Mouse (Mus musculus) heart, embryonic 15.5 days (tissue): ENCODE results near the gene Rai1. TPM values are rescaled to one million over a fixed set of nuclear protein-coding genes. Genes with fewer than 3 reads are reported as not detected.

Source experiments
- ATAC-seq: fragments of 200-750 bp; cut with Nextera tagmentation; replicated peaks from 2 replicates; pipeline ENCODE4 v1.8.0; 2017; ENCODE audit warnings: low read depth, moderate TSS enrichment; ENCODE audit not compliant: insufficient number of reproducible peaks, insufficient read depth, low FRiP score
- H3K27ac ChIP-seq: fragments of 300-500 bp; sonication (generic); 2 replicates; pipeline ENCODE4 v1.5.1; 2015; ENCODE audit warnings: mild to moderate bottlenecking, inconsistent platforms
- H3K27me3 ChIP-seq: fragments of 300-500 bp; sonication (generic); 2 replicates; pipeline ENCODE4 v1.6.1; 2015; ENCODE audit warnings: inconsistent platforms
- H3K36me3 ChIP-seq: fragments of 300-500 bp; sonication (generic); 2 replicates; pipeline ENCODE4 v1.6.1; 2015; ENCODE audit warnings: mild to moderate bottlenecking, inconsistent platforms
- H3K4me1 ChIP-seq: fragments of 300-500 bp; sonication (generic); replicated peaks from 2 replicates; pipeline ENCODE4 v1.6.1; 2015; ENCODE audit warnings: inconsistent platforms
- H3K4me2 ChIP-seq: fragments of 300-500 bp; sonication (generic); 2 replicates; pipeline ENCODE4 v1.6.1; 2015; ENCODE audit warnings: inconsistent platforms, mild to moderate bottlenecking, moderate library complexity
- H3K4me3 ChIP-seq: fragments of 300-500 bp; sonication (generic); 2 replicates; pipeline ENCODE4 v1.5.1; 2015; ENCODE audit warnings: mild to moderate bottlenecking, inconsistent platforms
- H3K9ac ChIP-seq: fragments of 300-500 bp; sonication (generic); 2 replicates; pipeline ENCODE4 v1.6.1; 2015; ENCODE audit warnings: mild to moderate bottlenecking, inconsistent platforms
- H3K9me3 ChIP-seq: fragments of 300-500 bp; sonication (generic); replicated peaks from 2 replicates; pipeline ENCODE4 v1.6.1; 2016; ENCODE audit warnings: inconsistent platforms
- WGBS: fragments of 180-500 bp; shearing (Covaris S2); methylation state at CpG from one replicate; pipeline ENCODE4 v1.1.7; 2015; ENCODE audit warnings: mixed read lengths; 5-methylcytosine and 5-hydroxymethylcytosine counted together
- polyA plus RNA-seq: library from polyadenylated mRNA; unstranded; fragments of >200 nt; fragmentation: Nextera tagmentation; extraction: Ambion mirVana; gene quantifications from 2 replicates; pipeline ENCODE4 v1.2.1, GENCODE M21; 2015

Gene Rai1
- polyA plus RNA-seq, 1 experiment from 2014 or later = 12.8 TPM

- Histone ChIP-seq H3K27ac (peak overlapping the region; percentile 97), H3K9me3 (no peaks in the 10 kb centered on the region), H3K27me3 (no peaks in the 10 kb centered on the region), H3K4me3 (peak overlapping the region; percentile 54; the same call in 1 of the 2 replicates), H3K4me1 (peaks cover 77% of the 10 kb centered on the region), H3K4me2 (peak overlapping the region; percentile 84), H3K9ac (peak overlapping the region; percentile 58), H3K36me3 (no peaks in the 10 kb centered on the region)
- no peak for ATAC-seq
- 5% methylated on average over 4 of the region's 4 CpGs for WGBS
Observed at GRCm38 (mm10) chr11:60113624-60114023, 8.8 kb downstream of the Rai1 start.

- WGBS = 4% methylated on average over 21 of the region's 21 CpGs
- Histone ChIP-seq H3K27me3 (no peaks in the 10 kb centered on the region), H3K4me2 (peak overlapping the region; percentile 84), H3K4me3 (peak overlapping the region; percentile 54), H3K4me1 (peaks cover 69% of the 10 kb centered on the region), H3K27ac (peak overlapping the region; percentile 97), H3K9ac (peak overlapping the region; percentile 58), H3K36me3 (no peaks in the 10 kb centered on the region), H3K9me3 (no peaks in the 10 kb centered on the region)
- ATAC-seq = peak; percentile 15
Observed at GRCm38 (mm10) chr11:60114296-60115023, 9.6 kb downstream of the Rai1 start.

- Histone ChIP-seq H3K4me3 (peak overlapping the region; percentile 54), H3K9ac (peak overlapping the region; percentile 67), H3K9me3 (no peaks in the 10 kb centered on the region), H3K4me2 (peak overlapping the region; percentile 84), H3K36me3 (no peaks in the 10 kb centered on the region), H3K4me1 (peaks cover 69% of the 10 kb centered on the region), H3K27ac (peak overlapping the region; percentile 97), H3K27me3 (no peaks in the 10 kb centered on the region)
- peak; percentile 95 for ATAC-seq
- WGBS = under 1% methylated on average over 25 of the region's 43 CpGs
Observed at GRCm38 (mm10) chr11:60115024-60115538, 10.3 kb downstream of the Rai1 start.

DNA sequence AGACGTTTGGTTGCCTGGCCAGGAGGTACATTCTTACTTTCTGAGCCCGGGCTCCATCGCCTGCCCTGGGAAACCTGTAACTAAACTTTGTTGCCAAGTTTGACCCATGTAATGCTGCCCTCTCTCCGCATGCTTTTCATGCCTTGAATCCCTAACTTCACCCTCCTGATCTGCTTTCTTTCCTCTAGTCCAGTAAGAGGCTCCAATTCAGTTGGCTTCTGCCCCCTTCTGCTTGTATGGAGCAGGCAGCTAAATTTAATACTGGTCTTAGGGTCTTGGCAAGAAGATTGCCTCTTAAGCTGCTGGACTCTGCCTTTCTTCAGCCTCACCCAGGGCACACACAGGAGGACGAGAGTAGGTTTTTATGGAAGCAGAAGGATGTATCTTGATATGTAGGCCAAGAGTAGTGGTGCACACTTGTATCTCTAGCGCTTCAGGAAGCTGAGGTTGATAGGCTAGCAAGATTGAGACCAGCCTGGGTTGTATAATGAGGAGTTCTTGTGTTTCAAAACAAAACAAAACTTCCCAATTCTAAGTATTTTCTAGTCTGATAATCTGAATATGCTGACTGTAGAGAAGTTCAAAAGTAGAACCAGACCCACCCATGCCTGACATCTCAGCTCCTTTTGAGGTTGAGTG is 10.9 kb downstream of the Rai1 start:
- ATAC-seq = 0 out of 2 replicates have a peak, but pooled peaks have one; percentile 6
- H3K4me3 ChIP-seq = peak overlapping the region; percentile 54
- H3K4me2 ChIP-seq = peak overlapping the region; percentile 84
- H3K9ac ChIP-seq = peak overlapping the region; percentile 67
- no peaks in the 10 kb centered on the region for H3K27me3 ChIP-seq
- 12% methylated on average over 6 of the region's 6 CpGs for WGBS
- peak overlapping the region; percentile 97 for H3K27ac ChIP-seq
- H3K9me3 ChIP-seq = no peaks in the 10 kb centered on the region
- no peaks in the 10 kb centered on the region for H3K36me3 ChIP-seq
- H3K4me1 ChIP-seq = peaks cover 71% of the 10 kb centered on the region

DNA sequence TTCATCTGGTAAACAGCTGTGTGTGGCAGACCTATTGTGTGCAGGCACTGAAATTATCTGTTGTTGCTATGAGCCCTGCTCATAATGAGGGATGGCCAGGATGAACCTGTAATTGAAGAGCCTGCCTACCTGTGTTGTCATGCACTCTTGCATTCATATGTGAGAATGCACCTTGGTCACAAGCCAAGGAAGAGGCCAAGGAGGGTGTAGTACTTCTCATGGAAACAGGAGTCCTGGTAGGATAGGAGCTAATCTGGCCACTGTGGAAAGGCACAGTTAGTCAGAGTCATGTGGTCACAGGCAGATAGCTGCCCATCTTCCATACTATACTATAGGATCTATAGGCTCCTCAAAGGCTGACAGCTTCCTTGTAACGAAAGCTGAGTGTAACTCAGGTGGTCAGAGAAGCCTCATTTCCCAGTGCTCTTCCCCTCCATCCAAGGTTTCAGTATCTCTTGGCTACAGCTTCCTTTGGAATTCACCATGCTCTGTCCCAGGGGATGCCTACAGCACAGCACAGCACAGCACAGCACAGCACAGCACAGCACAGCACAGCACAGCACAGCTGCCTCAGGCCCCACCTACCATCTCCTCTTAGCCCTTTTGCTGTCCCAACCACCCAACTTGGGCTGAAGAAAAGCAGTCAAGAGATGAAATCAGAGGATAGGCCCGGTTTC is 15.9 kb downstream of the Rai1 start:
- 78% methylated on average over 2 of the region's 2 CpGs for WGBS
- Histone ChIP-seq H3K9me3 (no peaks in the 10 kb centered on the region), H3K4me3 (no peak overlapping the region), H3K4me1 (peaks cover 58% of the 10 kb centered on the region), H3K27ac (no peak overlapping the region), H3K27me3 (no peaks in the 10 kb centered on the region), H3K4me2 (no peak overlapping the region), H3K36me3 (no peaks in the 10 kb centered on the region), H3K9ac (no peak overlapping the region)
- no peak for ATAC-seq

- no peak for ATAC-seq
- Histone ChIP-seq H3K9me3 (no peaks in the 10 kb centered on the region), H3K4me3 (no peak overlapping the region), H3K36me3 (no peaks in the 10 kb centered on the region), H3K4me1 (peaks cover 63% of the 10 kb centered on the region), H3K27ac (no peak overlapping the region), H3K4me2 (no peak overlapping the region), H3K9ac (no peak overlapping the region), H3K27me3 (no peaks in the 10 kb centered on the region)
Observed at GRCm38 (mm10) chr11:60122611-60123010, 17.8 kb downstream of the Rai1 start.

DNA sequence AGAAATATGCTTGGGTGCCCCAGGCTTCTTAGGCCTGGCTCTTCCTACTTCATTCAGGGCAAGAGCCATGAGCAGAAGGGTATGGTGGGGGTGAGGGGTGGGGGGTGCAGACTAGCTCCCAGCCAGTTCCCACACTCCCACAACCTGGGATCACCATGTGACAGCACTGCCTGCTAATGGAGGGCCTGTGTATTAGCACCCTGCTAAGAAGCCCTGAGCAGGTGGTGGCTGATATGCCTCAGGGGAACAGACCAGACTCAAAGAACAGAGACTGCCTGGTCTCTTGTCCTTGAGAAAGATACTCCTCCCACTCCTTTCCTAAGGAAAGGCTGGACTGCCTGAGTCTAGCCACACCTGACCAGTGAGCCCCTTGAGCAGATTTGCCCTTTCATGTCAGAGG is 22.2 kb downstream of the Rai1 start:
- peak; percentile 28; the same call in 1 of the 2 replicates for ATAC-seq
- Histone ChIP-seq H3K9me3 (no peaks in the 10 kb centered on the region), H3K27ac (peak overlapping the region; percentile 21; the same call in 1 of the 2 replicates), H3K9ac (no peak overlapping the region), H3K27me3 (no peaks in the 10 kb centered on the region), H3K4me1 (peaks cover 72% of the 10 kb centered on the region), H3K36me3 (no peaks in the 10 kb centered on the region), H3K4me2 (no peak overlapping the region), H3K4me3 (no peak overlapping the region)

DNA sequence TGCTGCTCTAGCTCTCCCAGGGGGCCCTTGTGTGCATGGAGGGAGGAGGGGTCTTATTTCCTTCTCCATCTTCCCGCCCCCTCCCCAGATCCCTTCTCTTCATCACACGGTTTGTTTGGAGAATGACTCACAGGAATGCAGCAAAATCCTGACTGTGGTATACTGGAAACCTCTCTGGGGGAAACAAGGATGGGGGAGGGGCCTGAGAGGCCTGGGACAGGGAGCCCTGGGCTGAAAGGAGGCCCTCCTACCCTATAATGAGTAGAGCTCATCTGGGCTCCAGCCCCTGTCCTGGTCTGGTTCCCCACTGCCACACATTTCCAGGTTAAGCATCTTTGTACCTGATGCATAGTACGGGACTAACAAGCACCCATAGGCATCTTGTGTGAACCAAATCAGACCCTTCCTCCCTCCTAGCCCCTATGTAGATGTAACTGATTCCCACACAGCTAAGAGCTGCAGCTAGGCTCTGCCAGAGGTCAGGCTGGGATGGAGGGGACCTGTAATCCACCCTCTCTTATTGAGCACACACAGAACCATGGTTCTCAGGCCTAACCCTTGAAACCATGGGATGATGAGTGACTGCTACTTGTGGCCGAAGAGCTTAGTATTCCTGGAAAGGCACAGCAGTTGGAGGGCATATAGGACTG is 23.2 kb downstream of the Rai1 start:
- Histone ChIP-seq H3K9ac (no peak overlapping the region), H3K27ac (0 out of 2 replicates have a peak overlapping the region, but pooled peaks have one; percentile 4)

GRCm38 (mm10) chr11:60130516-60130915 is 25.7 kb downstream of the Rai1 start:
- ATAC-seq = 0 out of 2 replicates have a peak, but pooled peaks have one; percentile 36
- WGBS = 44% methylated on average over 6 of the region's 6 CpGs

More for the DNA sequence above, 23.2 kb downstream of the Rai1 start:
- Histone ChIP-seq H3K9me3 (no peaks in the 10 kb centered on the region), H3K27me3 (no peaks in the 10 kb centered on the region), H3K4me2 (no peak overlapping the region), H3K4me3 (no peak overlapping the region), H3K36me3 (no peaks in the 10 kb centered on the region), H3K4me1 (peaks cover 77% of the 10 kb centered on the region)
- 53% methylated on average over 4 of the region's 4 CpGs for WGBS
- no peak; the same call in 1 of the 2 replicates for ATAC-seq

DNA sequence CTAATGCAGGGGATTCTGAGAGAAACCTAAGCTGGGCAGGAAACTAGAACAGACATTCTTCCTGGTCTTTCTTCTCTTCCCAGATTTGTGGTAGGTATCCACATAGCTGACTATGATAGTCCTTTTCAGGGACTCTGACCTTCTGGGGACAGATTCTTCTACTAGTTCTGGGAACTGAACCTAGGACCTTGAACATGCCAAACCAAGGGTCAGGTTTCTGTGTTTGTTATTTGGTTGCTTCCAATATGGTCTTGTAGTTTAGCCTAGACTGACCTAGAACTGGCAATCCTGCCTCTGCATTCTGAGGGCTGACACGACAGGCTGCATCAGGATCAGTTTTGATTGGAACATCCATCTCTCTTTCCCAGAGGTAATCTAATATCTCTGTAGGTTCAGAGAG is 27.2 kb downstream of the Rai1 start:
- H3K36me3 ChIP-seq = no peaks in the 10 kb centered on the region
- WGBS = 57% methylated on average over 1 of the region's 1 CpGs
- no peaks in the 10 kb centered on the region for H3K27me3 ChIP-seq
- H3K27ac ChIP-seq = no peak overlapping the region
- H3K9me3 ChIP-seq = no peaks in the 10 kb centered on the region
- no peak overlapping the region for H3K4me3 ChIP-seq
- H3K4me1 ChIP-seq = peaks cover 76% of the 10 kb centered on the region
- H3K9ac ChIP-seq = no peak overlapping the region
- ATAC-seq = no peak
- H3K4me2 ChIP-seq = no peak overlapping the region

More at GRCm38 (mm10) chr11:60130516-60130915, 25.7 kb downstream of the Rai1 start:
- H3K27me3 ChIP-seq = no peaks in the 10 kb centered on the region
- no peaks in the 10 kb centered on the region for H3K36me3 ChIP-seq
- no peaks in the 10 kb centered on the region for H3K9me3 ChIP-seq
- no peak overlapping the region for H3K4me3 ChIP-seq
- peaks cover 83% of the 10 kb centered on the region for H3K4me1 ChIP-seq
- H3K4me2 ChIP-seq = no peak overlapping the region
- no peak overlapping the region for H3K9ac ChIP-seq
- peak overlapping the region; percentile 73 for H3K27ac ChIP-seq

GRCm38 (mm10) chr11:60136491-60136890 is 31.7 kb downstream of the Rai1 start:
- H3K4me3 ChIP-seq = no peak overlapping the region
- H3K36me3 ChIP-seq = no peaks in the 10 kb centered on the region
- H3K27ac ChIP-seq = no peak overlapping the region
- no peaks in the 10 kb centered on the region for H3K27me3 ChIP-seq
- no peaks in the 10 kb centered on the region for H3K9me3 ChIP-seq
- peaks cover 66% of the 10 kb centered on the region for H3K4me1 ChIP-seq
- ATAC-seq = no peak
- WGBS = 75% methylated on average over 1 of the region's 1 CpGs
- no peak overlapping the region for H3K9ac ChIP-seq
- H3K4me2 ChIP-seq = no peak overlapping the region
